Mouse (Mus musculus): Measurements from ENCODE around the gene Gm20388. TPM values are rescaled to one million over a fixed set of nuclear protein-coding genes. Genes with fewer than 3 reads are reported as not detected.

The Gm20388 gene
- polyA plus RNA-seq, 1 experiment from 2014 or later = not detected

GRCm38 (mm10) chr8:120072827-120073226 lies 162.2 kb downstream of the Gm20388 start:
- Histone ChIP-seq H3K4me3 (no peak overlapping the region), H3K27ac (no peak overlapping the region), H3K4me1 (no peaks in the 10 kb centered on the region), H3K27me3 (replicated peaks) (peaks cover 33% of the 10 kb centered on the region; the same call in 1 of the 2 replicates), H3K4me2 (no peak overlapping the region), H3K36me3 (no peaks in the 10 kb centered on the region), H3K9ac (no peak overlapping the region), H3K9me3 (replicated peaks) (no peaks in the 10 kb centered on the region)
- WGBS (ENCODE audit: insufficient replicate concordance) = 71% methylated on average over 8 of the region's 8 CpGs
- ATAC-seq = no peak

GRCm38 (mm10) chr8:120074516-120074915 lies 163.9 kb downstream of the Gm20388 start:
- Histone ChIP-seq H3K36me3 (no peaks in the 10 kb centered on the region), H3K27ac (no peak overlapping the region), H3K4me2 (no peak overlapping the region), H3K9ac (no peak overlapping the region), H3K4me1 (no peaks in the 10 kb centered on the region), H3K4me3 (no peak overlapping the region), H3K9me3 (replicated peaks) (no peaks in the 10 kb centered on the region), H3K27me3 (replicated peaks) (peaks cover 36% of the 10 kb centered on the region; the same call in 1 of the 2 replicates)
- WGBS (ENCODE audit: insufficient replicate concordance) = 52% methylated on average over 6 of the region's 6 CpGs
- no peak for ATAC-seq

GRCm38 (mm10) chr8:120075347-120075746 lies 164.7 kb downstream of the Gm20388 start:
- no peak overlapping the region for H3K9ac ChIP-seq
- ATAC-seq = no peak
- no peaks in the 10 kb centered on the region for H3K4me1 ChIP-seq
- peaks cover 36% of the 10 kb centered on the region; the same call in 1 of the 2 replicates for H3K27me3 ChIP-seq (replicated peaks)
- H3K36me3 ChIP-seq = no peaks in the 10 kb centered on the region
- WGBS (ENCODE audit: insufficient replicate concordance) = 61% methylated on average over 6 of the region's 6 CpGs
- no peak overlapping the region for H3K27ac ChIP-seq
- no peak overlapping the region for H3K4me3 ChIP-seq
- H3K9me3 ChIP-seq (replicated peaks) = no peaks in the 10 kb centered on the region
- H3K4me2 ChIP-seq = no peak overlapping the region

DNA sequence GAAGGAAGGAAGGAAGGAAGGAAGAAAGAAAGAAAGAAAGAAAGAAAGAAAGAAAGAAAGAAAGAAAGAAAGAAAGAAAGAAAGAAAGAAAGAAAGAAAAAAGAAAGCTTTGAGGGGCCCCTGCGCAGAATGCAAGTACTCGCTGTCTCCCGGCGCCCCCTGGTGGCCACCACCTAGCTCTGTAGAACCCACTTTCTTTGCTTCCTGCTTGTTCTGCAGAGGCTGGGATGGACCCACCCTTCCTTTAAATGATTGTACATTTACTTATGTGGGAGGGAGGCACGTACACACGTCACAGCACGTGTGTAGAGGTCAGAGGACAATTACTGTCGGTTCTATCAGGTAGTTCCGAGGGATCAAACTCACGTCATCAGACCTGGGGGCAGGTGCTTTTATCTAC lies 167.4 kb downstream of the Gm20388 start:
- Histone ChIP-seq H3K4me2 (no peak overlapping the region), H3K36me3 (peaks cover 26% of the 10 kb centered on the region), H3K27me3 (replicated peaks) (peaks cover 24% of the 10 kb centered on the region; the same call in 1 of the 2 replicates), H3K4me3 (no peak overlapping the region), H3K9ac (no peak overlapping the region), H3K27ac (no peak overlapping the region), H3K9me3 (replicated peaks) (no peaks in the 10 kb centered on the region), H3K4me1 (no peaks in the 10 kb centered on the region)
- ATAC-seq = no peak
- 15% methylated on average over 10 of the region's 10 CpGs for WGBS (ENCODE audit: insufficient replicate concordance)

DNA sequence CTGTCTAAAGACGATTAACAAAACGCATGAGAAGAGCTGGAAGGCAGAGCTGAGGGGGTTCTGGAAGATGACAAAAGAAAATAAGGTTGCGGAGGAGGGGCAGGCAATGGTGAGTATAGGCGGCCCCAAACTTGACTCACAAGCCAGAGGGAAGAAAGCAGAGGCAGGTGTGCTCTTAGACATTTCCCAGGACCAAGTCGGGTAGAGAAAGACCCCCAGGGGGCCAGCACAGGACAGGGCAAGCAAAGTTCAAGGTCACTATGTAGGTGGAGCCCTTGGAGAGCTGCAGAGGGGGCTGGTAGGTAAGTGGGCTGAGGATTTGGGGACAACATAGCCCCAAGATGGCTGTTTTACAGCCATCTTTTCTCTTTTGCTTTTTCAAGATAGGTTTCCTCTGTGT lies 168.7 kb downstream of the Gm20388 start:
- Histone ChIP-seq H3K4me2 (no peak overlapping the region), H3K4me3 (no peak overlapping the region), H3K27me3 (replicated peaks) (peaks cover 16% of the 10 kb centered on the region; the same call in 1 of the 2 replicates), H3K9me3 (replicated peaks) (no peaks in the 10 kb centered on the region), H3K9ac (no peak overlapping the region), H3K36me3 (peaks cover 35% of the 10 kb centered on the region), H3K4me1 (no peaks in the 10 kb centered on the region), H3K27ac (no peak overlapping the region)
- ATAC-seq = no peak
- WGBS (ENCODE audit: insufficient replicate concordance) = 54% methylated on average over 5 of the region's 5 CpGs

- Histone ChIP-seq H3K4me2 (no peak overlapping the region), H3K27ac (no peak overlapping the region), H3K9ac (no peak overlapping the region), H3K9me3 (replicated peaks) (no peaks in the 10 kb centered on the region), H3K4me1 (no peaks in the 10 kb centered on the region), H3K4me3 (no peak overlapping the region), H3K36me3 (peaks cover 72% of the 10 kb centered on the region), H3K27me3 (replicated peaks) (0 out of 2 replicates have a peak, but pooled peaks cover 3% of the 10 kb centered on the region)
- ATAC-seq = no peak
- WGBS (ENCODE audit: insufficient replicate concordance) = 89% methylated on average over 8 of the region's 8 CpGs
Measured at GRCm38 (mm10) chr8:120083261-120083660, 172.6 kb downstream of the Gm20388 start.

GRCm38 (mm10) chr8:120084783-120085182 lies 174.1 kb downstream of the Gm20388 start:
- no peak overlapping the region for H3K4me3 ChIP-seq

GRCm38 (mm10) chr8:120089511-120089910 lies 178.9 kb downstream of the Gm20388 start:
- Histone ChIP-seq H3K27ac (no peak overlapping the region), H3K4me2 (no peak overlapping the region), H3K9ac (no peak overlapping the region), H3K9me3 (replicated peaks) (no peaks in the 10 kb centered on the region), H3K36me3 (peaks cover 91% of the 10 kb centered on the region), H3K27me3 (replicated peaks) (no peaks in the 10 kb centered on the region), H3K4me3 (no peak overlapping the region), H3K4me1 (0 out of 2 replicates have a peak, but pooled peaks cover 4% of the 10 kb centered on the region)
- 76% methylated on average over 7 of the region's 7 CpGs for WGBS (ENCODE audit: insufficient replicate concordance)
- ATAC-seq = no peak

More at GRCm38 (mm10) chr8:120084783-120085182, 174.1 kb downstream of the Gm20388 start:
- Histone ChIP-seq H3K36me3 (peaks cover 81% of the 10 kb centered on the region), H3K4me2 (no peak overlapping the region), H3K9ac (no peak overlapping the region), H3K4me1 (no peaks in the 10 kb centered on the region), H3K9me3 (replicated peaks) (no peaks in the 10 kb centered on the region), H3K27ac (no peak overlapping the region), H3K27me3 (replicated peaks) (no peaks in the 10 kb centered on the region)
- WGBS (ENCODE audit: insufficient replicate concordance) = 88% methylated on average over 8 of the region's 8 CpGs
- no peak for ATAC-seq

DNA sequence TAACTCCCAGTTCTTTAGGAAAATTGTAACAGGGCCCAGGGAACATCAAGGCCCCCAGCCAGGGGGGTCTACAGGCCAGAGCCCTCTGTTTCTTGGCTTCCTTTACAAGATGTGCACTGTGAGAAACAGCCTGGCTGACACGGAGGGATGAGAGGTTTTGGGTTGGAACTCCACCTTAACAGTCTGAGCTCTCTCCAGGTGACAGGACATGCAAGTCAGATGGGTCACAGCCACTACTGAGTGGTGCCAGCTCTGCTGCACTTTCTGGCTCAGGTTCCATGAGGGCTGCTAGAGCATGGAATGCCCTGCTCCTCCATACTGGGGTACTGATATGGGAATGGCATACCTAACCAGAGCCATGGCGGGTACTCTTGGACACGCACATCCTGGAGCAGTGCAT lies 180.4 kb downstream of the Gm20388 start:
- Histone ChIP-seq H3K9me3 (replicated peaks) (no peaks in the 10 kb centered on the region), H3K27me3 (replicated peaks) (no peaks in the 10 kb centered on the region), H3K27ac (no peak overlapping the region), H3K9ac (no peak overlapping the region), H3K36me3 (peaks cover 89% of the 10 kb centered on the region), H3K4me2 (no peak overlapping the region), H3K4me1 (0 out of 2 replicates have a peak, but pooled peaks cover 10% of the 10 kb centered on the region), H3K4me3 (no peak overlapping the region)
- ATAC-seq = 0 out of 2 replicates have a peak, but pooled peaks have one; percentile 5
- WGBS (ENCODE audit: insufficient replicate concordance) = 86% methylated on average over 3 of the region's 3 CpGs

- Histone ChIP-seq H3K9me3 (replicated peaks) (no peaks in the 10 kb centered on the region), H3K27ac (no peak overlapping the region), H3K36me3 (peaks cover 68% of the 10 kb centered on the region), H3K4me3 (no peak overlapping the region), H3K4me1 (peaks cover 23% of the 10 kb centered on the region; the same call in 1 of the 2 replicates), H3K27me3 (replicated peaks) (no peaks in the 10 kb centered on the region), H3K9ac (no peak overlapping the region), H3K4me2 (no peak overlapping the region)
- ATAC-seq = no peak
- WGBS (ENCODE audit: insufficient replicate concordance) = 88% methylated on average over 3 of the region's 3 CpGs
Measured at GRCm38 (mm10) chr8:120093103-120093502, 182.5 kb downstream of the Gm20388 start.

GRCm38 (mm10) chr8:120094801-120095200 lies 184.2 kb downstream of the Gm20388 start:
- no peaks in the 10 kb centered on the region for H3K27me3 ChIP-seq (replicated peaks)
- WGBS (ENCODE audit: insufficient replicate concordance) = 79% methylated on average over 10 of the region's 10 CpGs
- no peaks in the 10 kb centered on the region for H3K9me3 ChIP-seq (replicated peaks)
- H3K4me1 ChIP-seq = peaks cover 35% of the 10 kb centered on the region
- no peak overlapping the region for H3K4me3 ChIP-seq
- H3K4me2 ChIP-seq = no peak overlapping the region
- H3K27ac ChIP-seq = no peak overlapping the region
- no peak overlapping the region for H3K9ac ChIP-seq
- no peak for ATAC-seq
- peaks cover 59% of the 10 kb centered on the region for H3K36me3 ChIP-seq

- Histone ChIP-seq H3K4me1 (peaks cover 44% of the 10 kb centered on the region), H3K9ac (no peak overlapping the region), H3K4me3 (no peak overlapping the region), H3K36me3 (peaks cover 42% of the 10 kb centered on the region), H3K27me3 (replicated peaks) (no peaks in the 10 kb centered on the region), H3K9me3 (replicated peaks) (no peaks in the 10 kb centered on the region), H3K27ac (no peak overlapping the region), H3K4me2 (no peak overlapping the region)
- 62% methylated on average over 2 of the region's 2 CpGs for WGBS (ENCODE audit: insufficient replicate concordance)
- no peak for ATAC-seq
Measured at GRCm38 (mm10) chr8:120096486-120096885, 185.8 kb downstream of the Gm20388 start.

Measured in liver, embryonic 12.5 days (tissue).